Mouse (Mus musculus): ENCODE data around the gene Ist1. TPM values are rescaled to one million over a fixed set of nuclear protein-coding genes. Genes with fewer than 3 reads are reported as not detected.

Gene Ist1
- total RNA-seq, 2 experiments from 2014 or later, result 70.0 to 72.1 TPM

DNA sequence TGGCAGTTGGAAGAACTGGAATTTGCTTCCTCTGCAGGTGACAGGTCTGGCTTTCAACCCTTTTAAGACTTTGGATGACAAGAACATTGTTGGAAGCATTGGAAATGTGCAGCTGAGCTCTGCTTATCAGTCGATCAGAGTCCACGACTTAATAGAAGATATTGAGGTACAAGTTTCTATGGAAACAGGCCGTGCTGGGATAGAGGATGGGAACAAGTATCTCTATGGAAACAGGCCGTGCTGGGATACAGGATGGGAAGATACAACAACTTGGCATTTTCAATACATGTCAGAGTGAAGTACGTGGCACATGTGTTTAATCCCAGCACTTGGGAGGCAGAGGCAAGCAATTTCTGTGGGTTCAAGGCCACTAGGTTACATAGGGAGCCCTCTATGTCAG is 60.6 kb downstream of the Ist1 start:
- Histone ChIP-seq H3K27ac (no peak overlapping the region), H3K4me3 (no peak overlapping the region)
- intact Hi-C loops (cut with DNase I), result no loop called here
- no peak for DNase-seq (ENCODE audit: extremely low spot score in 1 of 2, low spot score in 2 of 2)
- TF ChIP-seq CTCF (IDR thresholded peaks at IDR 0.05), result no peak

DNA sequence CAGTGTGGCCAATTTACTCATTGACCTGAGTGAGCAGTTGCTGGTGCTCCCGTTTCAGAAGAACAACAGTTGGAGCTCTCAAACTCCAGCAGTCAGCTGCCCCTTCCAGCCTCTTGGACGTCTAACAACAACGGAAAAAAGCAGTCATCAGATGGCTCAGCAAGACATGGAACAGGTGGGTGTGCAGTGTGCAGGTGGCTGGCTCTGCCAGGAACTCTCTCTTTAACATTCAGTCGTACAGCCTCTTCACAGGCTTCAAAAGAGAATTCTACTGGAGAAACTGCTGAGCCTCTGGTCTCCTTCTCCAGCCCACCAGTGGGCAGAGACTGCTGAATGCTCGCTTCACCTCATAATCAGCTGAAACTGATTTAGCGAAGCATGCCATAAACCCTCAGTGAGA is 64.4 kb downstream of the Ist1 start:
- TF ChIP-seq CTCF (IDR thresholded peaks at IDR 0.05), result no peak
- no peak overlapping the region for H3K4me3 ChIP-seq
- DNase-seq (ENCODE audit: extremely low spot score in 1 of 2, low spot score in 2 of 2), result peak in 1 of 2 experiments; percentile 21
- no peak overlapping the region for H3K27ac ChIP-seq
- intact Hi-C loops (cut with DNase I), result no loop called here

Other genes starting within 250 kb of the Ist1 start
- gene Pmfbp1, start 199.2 kb downstream of the Ist1 start, total RNA-seq (2021), result under 1 TPM; 0.32 to 0.42 TPM
- gene Dhx38, start 127.4 kb downstream of the Ist1 start, total RNA-seq (2021), result 10 to 100 TPM; 31.0 to 31.1 TPM
- 10 to 100 TPM; 14.8 to 16.2 TPM for gene Txnl4b, start 127.4 kb downstream of the Ist1 start, total RNA-seq (2021)
- not detected for gene Hp, start 114.1 kb downstream of the Ist1 start, total RNA-seq (2021)
- gene Dhodh, start 84.6 kb downstream of the Ist1 start, total RNA-seq (2021), result 10 to 100 TPM; 14.0 to 18.6 TPM
- under 1 TPM; 0.68 to 0.91 TPM for gene Pkd1l3, start 78.7 kb downstream of the Ist1 start, total RNA-seq (2021)
- 10 to 100 TPM; 41.7 to 46.5 TPM for gene Zfp821, start 12.3 kb upstream of the Ist1 start, total RNA-seq (2021)
- 10 to 100 TPM; 34.8 to 39.1 TPM for gene Atxn1l, start 44.5 kb upstream of the Ist1 start, total RNA-seq (2021)
- 10 to 100 TPM; 80.8 to 85.0 TPM for gene Ap1g1, start 85.3 kb upstream of the Ist1 start, total RNA-seq (2021)
- gene Phlpp2, start 175.3 kb upstream of the Ist1 start, total RNA-seq (2021), result 10 to 100 TPM; 35.6 to 36.4 TPM

All from left cerebral cortex, adult 2 months (tissue).